Mouse (Mus musculus) T-helper 2 cell (primary cell): Measurements from ENCODE around the gene Zcchc14.
"Not testable (repeated sequence)": the region's sequence is repeated elsewhere in the genome, so short reads cannot be mapped to it uniquely, and the experiment has no call there.

Experiments used
- in situ Hi-C: fragments of 300-600 bp; cut with MboI, MseI; formaldehyde crosslinking; loops from one replicate; pipeline ENCODE4 v1.15.1; 2025; ENCODE audit warnings: high pct_unique_total_duplicates

The Zcchc14 gene

DNA sequence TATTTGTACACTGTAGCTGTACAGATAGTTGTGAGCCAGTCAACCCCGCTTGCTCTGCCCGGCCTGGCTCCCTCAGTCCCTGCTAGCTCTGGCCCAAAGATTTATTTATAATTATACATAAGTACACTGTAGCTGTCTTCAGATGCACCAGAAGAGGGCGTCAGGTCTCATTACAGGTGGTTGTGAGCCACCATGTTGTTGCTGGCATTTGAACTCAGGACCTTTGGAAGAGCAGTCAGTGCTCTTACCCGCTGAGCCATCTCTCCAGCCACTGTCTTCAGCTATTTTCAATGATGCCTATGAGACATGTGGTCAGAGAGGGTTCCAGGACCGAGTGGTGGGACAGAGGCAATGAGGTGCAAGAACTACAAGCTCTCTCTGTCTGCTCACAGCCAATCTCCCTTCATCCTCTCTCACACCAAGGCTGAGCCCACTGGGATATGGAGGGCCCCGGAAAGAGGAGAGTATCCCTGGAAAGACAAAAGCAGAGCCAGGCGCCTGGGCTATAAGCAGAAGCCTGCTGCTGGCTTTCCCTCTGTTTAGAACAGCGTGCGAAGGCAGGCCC is 15.3 kb upstream of the Zcchc14 start:
- in situ Hi-C loops, result not testable (repeated sequence)

DNA sequence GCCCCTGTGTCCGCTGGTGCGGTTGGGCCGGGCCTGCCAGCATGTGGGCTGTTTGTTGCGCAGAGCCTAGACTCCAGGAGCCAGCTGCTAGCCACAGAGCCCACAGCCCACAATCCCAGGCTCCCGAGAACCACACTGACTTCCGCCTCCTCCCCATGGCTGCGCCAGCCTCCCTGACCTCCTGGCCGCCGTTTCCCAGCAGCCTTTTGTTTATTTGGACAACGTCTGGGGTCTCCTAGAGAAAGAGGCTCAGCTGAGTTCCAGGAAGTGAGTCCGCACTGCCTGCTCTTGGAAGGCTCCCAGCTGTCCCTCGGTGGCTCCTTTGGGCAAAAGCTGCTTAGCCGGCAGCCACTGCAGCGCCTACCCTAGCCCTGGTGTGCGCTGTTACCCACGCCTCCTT is 12.6 kb upstream of the Zcchc14 start:
- in situ Hi-C loops, result no loop called here

DNA sequence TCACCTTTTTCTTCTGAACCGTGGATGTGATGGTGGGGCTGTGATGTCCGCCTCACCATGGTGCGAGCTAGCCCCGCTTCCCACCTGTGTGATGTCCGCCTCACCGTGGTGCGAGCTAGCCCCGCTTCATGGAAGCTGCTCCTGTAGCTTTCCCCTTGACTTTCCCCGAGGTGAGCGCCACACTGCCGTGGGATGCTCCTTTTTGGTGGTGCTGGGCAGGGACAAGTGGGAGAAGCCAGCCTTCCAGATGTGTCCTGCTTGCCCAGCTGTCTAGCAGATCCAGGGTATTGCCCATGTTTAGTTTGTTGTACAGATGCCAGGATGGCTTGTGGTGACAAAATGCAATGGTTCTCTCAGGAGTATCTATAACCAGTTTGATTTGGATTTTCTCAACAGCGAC is 10.4 kb upstream of the Zcchc14 start:
- in situ Hi-C loops, result no loop called here

- in situ Hi-C loops, result no loop called here
Observed at GRCm38 (mm10) chr8:121661631-121662357, 9.1 kb upstream of the Zcchc14 start.

DNA sequence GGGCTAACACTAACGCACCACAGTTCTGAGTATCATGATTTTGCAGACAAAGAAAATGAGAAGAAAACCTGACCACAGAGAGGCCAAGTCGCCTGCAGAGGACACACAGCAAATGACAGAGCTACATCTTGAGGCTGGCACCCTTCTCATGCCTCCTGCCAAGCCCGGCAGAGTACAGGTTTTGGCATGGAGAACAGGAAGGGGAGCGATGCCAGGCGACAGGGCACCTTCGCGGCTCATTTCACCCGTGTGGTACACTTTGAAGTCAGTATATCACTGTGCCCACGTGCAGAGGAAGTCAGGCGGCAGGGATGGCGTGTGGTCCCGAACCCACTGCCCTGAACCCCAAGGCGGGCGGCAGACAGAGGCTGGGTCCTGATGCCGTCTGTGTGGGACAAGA is 7.9 kb upstream of the Zcchc14 start:
- in situ Hi-C loops, result no loop called here

DNA sequence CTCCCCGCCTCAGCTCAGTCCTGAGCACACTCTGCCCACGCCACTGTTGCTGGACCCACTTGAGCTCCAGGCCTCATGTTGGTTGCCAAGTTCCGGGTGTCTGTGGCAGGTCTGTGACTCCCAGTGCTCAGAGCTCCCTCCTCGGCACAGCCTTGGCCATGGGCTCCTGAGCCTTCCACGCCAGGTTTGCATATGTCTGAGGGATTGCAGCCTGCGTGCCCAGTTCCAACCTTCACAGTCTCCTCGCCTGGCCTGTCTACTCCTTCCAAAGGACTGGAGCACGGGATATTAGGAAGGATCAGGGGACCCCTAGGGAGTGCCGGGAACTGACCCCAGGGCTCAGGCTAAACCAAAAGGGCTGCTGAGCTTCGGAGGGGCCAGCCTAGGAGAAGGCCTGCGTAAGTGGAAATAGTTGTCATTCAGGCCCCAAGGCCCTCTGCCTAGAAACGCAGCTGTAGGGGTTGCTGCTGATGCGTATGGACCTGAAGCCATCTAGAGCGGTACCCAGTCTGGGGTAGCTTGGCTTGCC is 2.3 kb upstream of the Zcchc14 start:
- in situ Hi-C loops, result no loop called here

- in situ Hi-C loops, result no loop called here
Observed at GRCm38 (mm10) chr8:121654131-121654530, 1.4 kb upstream of the Zcchc14 start.

DNA sequence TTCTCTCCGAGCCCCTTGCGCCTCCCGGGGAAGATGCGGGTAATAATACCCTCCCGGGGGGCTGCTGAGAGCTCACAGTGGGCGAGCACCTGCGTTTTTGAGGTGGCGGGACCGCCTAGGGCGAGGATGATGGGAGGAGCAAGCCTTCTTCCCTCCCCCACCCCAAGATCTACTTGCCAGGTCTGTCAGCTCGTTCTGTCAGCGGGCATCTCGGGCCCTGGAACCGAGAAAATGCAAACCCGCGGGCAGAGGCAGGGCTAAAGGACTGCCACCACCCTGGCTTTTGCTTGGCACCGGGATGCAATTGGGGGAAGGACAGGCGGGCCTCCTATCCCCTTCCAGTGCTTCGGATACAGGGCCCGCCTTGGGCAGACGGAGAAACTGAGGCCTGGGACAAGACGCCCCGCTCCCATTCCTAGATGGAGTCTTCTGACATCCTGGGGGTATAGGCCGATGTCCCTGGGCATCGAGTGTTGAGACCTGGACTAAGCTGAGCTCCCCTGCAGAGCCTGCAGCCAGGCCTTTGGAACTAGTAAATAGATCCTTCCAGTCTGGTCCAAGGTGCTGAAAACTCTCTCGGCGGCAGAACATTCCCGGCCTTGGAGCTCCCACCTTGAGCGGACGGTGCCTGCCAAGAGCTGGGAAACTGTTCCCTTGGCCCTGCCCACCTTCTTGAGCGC is 779 bp upstream of the Zcchc14 start:
- in situ Hi-C loops, result no loop called here

- in situ Hi-C loops, result no loop called here
Observed at GRCm38 (mm10) chr8:121651874-121652361, 783 bp downstream of the Zcchc14 start.

GRCm38 (mm10) chr8:121651308-121651873 is 1.3 kb downstream of the Zcchc14 start:
- in situ Hi-C loops, result no loop called here

GRCm38 (mm10) chr8:121650389-121651307 is 2.1 kb downstream of the Zcchc14 start:
- in situ Hi-C loops, result no loop called here

GRCm38 (mm10) chr8:121649904-121650303 is 2.8 kb downstream of the Zcchc14 start:
- in situ Hi-C loops, result no loop called here

DNA sequence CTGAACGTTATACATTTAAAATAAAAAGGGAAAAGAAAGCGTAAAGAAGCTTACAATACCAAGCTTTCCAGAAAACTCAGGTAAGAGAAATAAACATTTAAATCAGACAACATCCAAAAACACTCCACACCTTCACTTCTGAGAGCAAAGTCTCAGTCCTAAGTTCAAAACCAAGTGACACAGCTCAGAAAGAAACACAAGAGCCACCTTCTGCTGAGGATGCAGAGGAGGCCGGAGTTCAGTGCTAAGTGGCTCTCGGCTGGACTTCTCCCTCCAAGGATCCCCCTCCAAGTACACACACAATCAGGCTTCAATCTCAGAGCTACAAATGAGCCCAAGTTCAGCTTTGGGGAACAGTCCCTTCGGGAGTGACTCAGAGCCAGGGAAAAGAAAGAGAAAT is 3.3 kb downstream of the Zcchc14 start:
- in situ Hi-C loops, result no loop called here

DNA sequence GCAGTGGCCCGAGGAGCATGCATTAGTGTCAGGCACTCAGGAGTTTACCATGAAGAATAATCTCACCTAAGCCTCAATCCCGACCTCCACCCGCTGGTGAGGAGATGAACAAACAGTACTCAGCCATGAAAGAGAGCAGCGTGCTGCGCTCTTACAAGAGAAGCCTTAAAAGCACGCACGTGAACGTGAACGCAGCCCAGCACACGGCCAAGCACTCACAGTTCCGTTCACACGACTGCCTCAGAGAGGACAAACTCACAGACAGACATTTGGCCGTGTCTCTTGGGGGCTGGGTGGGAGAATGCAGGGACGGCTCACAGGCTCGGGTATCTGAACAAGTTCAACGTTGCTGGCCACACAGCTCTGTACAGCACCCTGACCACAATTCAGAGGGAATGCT is 4.2 kb downstream of the Zcchc14 start:
- in situ Hi-C loops, result no loop called here

GRCm38 (mm10) chr8:121647511-121648215 is 5.0 kb downstream of the Zcchc14 start:
- in situ Hi-C loops, result no loop called here

DNA sequence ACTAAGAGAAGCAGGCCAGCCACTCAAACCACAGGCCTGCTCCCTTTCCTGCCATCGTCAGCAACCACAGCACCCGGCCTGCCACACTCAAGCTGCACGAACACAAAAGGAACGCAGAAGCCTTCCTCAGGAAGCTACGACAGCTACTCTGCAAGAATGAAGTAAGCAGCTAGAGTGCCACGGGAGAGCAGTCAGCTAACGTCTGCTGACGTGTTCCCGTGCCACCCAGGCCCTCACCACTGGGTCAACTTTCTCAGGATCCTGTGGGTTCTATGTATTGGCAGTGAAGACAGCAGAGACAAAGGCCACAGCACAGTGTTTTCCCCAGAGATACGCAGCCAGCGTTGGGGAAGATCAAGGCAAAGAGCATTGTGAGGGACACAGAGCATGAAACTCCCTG is 9.3 kb downstream of the Zcchc14 start:
- in situ Hi-C loops, result no loop called here

GRCm38 (mm10) chr8:121642804-121643203 is 9.9 kb downstream of the Zcchc14 start:
- in situ Hi-C loops, result no loop called here

DNA sequence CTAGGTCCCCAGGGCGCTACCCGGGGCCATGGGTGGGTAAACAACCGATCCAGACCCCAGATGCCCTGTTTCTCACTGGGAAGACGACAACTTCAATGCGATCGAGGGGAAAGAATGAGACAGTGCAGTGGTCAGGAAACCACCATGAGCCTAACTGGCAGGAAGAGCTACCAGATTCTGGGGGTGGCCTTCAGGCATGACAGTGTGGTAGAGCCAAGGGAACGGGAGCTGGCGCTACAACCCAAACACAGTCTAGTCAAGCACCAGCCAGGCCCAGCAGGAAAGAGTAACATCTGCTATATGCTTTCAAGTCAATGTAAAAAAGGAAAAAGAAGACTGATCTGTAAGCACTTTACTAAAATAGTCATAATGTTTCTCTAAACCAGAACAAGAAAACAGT is 16.5 kb downstream of the Zcchc14 start:
- in situ Hi-C loops, result no loop called here

DNA sequence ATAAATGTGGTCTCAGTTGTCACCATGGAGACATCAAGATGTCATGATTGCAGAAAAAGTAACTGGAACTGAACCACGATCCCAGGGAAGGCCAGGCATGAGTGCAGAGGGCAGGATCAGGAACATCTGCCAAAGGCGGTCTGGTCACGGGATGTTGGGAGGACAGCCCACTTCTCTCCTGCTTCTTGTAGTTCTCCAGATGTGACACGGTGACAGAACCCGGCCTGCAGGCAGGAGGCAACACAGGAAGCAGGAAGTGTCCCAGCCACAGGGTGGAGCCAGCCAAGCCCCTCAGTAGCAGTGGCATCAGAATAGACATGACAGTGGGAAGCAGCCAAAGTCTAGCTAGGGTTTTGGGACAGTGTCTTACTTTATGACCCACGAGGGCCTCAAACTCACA is 17.2 kb downstream of the Zcchc14 start:
- in situ Hi-C loops, result no loop called here

DNA sequence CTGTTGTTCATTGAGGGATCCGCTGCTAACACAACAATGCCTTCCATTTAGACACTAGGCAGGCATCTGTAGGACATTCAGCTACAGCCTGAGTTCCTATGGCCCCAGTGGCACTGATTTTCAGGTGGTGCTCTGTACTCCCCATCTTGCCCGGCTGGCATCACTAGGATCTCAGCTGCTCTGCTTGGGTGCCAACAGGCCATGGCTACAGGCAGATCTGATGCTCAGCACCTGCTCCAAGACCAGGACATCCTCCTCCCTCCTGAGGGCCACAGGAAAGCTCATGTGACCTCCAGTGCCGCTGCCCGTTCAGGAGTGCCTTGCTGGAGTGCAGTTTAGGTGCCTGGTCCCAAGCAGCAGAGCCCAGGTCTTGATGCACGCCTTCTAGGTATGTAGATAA is 20.3 kb downstream of the Zcchc14 start:
- in situ Hi-C loops, result no loop called here

DNA sequence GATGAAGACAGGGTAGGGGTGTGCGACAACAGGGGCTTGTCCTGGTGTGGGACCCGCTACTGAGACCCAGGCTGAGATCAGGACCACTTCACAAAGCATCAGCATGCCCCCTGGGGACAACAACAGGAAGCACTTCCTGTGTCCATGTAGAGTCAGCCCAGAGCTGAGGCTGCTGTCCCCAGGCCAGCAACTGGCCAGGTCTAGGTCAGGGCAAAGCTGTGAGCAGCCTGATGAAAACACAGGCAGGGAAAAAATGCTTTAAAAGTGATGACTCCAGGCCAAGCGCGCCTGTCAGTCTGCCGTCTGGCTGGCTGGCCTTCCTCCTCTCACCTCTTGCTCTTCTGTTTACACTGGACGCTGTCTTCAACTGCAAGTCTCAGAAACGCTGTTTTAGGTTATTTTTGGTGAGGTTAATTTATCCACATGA is 21.0 kb downstream of the Zcchc14 start:
- in situ Hi-C loops, result no loop called here
